Mouse (Mus musculus): ENCODE measurements at regions not wholly inside any gene's neighbourhood (a gene's known extent, or its start where the extent isn't known, plus 50 kb on each side); places are given as distances from the start of the nearest gene placed in this dataset.
"Not testable (repeated sequence)": the region's sequence is repeated elsewhere in the genome, so short reads cannot be mapped to it uniquely, and the experiment has no call there.

DNA sequence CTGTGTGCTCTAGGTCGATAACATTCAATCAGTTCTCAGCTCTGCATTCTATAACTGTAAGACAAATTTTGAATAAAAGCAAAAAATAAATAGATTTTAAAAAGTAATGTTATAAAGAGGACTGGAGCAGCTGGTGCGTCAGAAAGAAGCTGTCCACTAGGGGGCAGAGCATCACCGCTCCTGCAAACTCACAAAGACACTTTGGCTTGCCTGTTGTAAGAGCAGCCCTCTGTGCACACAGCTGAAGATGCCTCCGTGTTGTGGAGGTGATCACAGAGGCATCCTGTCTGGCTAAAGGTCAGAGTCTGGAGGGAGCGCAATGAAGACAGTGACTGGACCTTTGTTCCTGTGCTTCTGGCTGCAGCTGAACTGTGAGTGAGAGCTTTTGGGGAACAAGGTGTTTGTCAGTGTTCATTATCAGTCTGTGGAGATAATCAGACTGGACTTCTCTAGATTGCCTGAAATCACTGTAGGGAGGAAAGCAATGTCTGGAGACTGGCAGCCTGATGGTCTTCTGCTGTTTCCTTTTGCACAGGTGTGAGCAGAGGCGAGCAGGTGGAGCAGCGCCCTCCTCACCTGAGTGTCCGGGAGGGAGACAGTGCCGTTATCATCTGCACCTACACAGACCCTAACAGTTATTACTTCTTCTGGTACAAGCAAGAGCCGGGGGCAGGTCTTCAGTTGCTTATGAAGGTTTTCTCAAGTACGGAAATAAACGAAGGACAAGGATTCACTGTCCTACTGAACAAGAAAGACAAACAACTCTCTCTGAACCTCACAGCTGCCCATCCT lies 788.0 kb upstream of the Olfr1507 start:
- not testable (repeated sequence) for DNase-seq

DNA sequence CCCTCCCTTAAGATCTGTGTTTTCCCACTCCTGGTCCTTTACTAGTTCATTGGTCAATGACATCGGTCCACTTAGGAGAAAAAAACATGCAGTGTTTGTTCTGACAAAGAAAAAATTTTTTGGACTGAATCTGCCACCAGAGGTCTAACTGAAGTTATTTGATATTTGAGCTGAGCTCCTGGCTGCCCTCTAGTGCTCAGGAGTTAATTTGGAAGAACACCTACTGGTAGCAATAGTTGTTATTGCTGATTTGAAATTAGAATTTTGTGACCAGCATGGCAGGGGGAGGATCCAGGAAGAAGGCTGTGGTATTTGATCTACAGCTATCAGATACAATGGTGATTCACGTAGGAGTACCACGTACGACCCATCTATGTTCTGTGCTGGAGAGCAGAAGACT lies 777.7 kb upstream of the Olfr1507 start:
- not testable (repeated sequence) for DNase-seq

DNA sequence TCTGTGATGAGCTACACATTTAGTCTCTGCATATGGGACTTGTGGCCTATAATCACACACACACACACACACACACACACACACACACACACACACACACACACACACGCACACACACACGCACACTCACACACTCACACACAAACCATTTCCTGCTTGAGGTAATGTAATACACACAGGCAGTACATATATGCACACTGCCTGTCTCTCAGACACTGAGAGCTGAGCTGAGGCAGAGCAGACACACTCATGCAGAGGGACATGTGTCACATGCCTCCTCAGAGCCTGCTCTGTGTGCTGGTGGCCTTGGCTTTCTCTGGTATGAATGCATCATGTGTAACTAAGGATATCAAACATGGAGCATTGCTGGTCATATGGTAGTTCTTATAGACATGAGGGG lies 772.1 kb upstream of the Olfr1507 start:
- DNase-seq: not testable (repeated sequence)

DNA sequence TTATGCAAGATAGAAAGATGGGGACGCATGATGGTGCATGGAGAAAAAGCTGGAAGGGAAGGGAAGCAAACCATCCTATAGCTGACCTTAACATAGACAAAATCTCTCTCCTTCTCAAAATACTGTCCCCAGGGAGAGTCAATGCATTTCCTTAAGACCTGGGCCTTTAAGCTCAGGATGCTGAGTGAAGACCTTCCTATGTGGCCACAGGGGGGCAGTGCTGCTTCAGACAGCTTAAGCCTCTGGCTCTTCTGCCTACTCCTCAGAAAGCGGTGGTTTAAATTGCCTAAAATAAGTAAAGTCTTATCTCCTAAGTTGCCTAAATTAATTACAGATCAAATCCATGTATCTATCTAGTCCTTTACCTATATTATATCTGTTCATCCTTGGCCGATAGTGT lies 760.4 kb upstream of the Olfr1507 start:
- not testable (repeated sequence) for DNase-seq

DNA sequence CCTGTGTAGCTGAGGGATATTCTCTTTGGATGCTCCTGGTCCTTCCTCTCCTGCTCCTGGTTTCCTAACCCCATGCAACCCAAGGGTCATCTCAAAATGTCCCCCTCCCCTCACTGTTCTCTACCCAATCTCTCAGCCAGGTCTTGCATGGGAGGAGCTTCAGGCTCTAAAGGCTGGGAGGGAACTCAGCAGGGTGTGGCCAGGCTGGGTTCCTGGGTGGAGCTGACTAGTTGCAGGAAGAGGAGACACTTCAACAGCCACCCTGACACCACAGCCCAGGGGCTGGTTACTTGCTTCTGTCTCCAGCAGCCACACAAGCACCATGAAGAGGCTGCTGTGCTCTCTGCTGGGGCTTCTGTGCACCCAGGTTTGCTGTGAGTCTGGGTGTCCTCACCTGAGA lies 757.9 kb upstream of the Olfr1507 start:
- DNase-seq: not testable (repeated sequence)

DNA sequence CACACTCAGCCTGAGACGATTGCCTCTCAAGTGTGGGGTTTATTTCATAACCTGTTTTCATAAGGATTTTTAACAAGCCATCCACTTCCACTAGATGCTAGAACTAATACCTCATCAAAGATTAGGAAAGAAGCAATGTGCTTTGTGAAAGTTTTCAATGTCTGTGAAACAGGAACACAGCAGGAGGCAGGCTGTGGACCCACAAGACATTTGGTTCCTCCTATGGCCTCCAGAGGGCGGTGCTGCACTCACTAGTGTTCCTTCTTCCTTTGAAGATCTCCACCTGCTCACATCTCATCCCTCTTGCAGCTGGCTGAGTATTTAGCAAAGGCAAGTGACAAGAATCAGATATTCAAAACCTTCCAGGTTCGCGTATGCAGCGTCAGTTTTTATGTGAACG lies 735.6 kb upstream of the Olfr1507 start:
- DNase-seq: not testable (repeated sequence)

DNA sequence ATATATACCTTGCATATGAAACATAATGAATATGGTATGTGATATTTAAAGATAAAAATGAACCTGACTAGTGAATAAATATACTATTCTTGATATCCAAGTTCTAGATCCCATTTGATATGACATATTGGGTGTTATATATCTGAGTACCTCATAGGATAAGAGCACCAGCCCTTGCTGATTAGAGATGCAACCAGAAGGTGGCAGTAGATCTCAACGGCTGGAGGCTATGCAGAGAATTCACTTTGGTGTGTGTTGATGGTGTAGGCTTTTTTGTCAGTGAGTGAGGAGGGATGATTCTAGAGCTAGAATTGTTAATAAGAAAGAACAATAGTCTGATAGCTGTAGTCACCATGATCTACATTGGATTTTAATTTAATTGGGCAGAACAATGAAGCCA lies 729.2 kb upstream of the Olfr1507 start:
- DNase-seq: not testable (repeated sequence)

DNA sequence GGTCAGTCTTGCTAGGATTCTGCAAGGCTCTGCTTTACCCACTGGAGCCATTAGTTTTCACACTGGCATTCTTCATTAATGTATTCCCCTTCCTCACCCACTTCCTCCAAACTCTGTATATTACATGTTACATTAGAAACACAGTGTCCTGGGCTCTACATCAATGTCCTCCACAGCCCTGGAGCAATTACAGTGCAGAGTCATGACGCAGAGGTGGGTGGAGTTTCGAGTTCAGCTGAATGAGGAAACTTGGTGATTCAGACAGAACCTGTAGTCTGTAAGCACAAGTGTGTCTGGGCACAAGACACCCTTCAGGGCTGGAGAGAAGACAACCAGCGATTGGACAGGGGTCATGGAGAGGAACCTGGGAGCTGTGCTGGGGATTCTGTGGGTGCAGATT lies 715.0 kb upstream of the Olfr1507 start:
- DNase-seq: not testable (repeated sequence)

DNA sequence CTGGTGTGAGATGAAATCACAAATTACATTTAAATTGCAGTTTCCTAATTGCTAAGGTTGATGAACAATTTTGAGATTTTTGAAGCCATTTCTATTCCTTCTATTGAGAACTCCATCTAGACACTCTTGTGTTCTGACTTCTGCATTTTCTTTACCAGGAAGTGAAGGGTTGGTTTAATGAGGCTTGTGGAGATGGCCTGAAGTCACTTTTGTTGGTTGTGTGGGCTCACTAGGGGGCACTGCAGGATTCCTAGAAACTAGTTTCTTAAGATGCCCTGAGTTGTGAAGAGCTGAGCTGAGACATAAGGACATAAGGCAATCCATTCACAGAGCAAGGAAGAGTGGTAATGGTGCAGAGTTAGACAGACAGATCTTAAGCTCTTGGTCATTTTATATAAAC lies 713.7 kb upstream of the Olfr1507 start:
- DNase-seq: not testable (repeated sequence)

DNA sequence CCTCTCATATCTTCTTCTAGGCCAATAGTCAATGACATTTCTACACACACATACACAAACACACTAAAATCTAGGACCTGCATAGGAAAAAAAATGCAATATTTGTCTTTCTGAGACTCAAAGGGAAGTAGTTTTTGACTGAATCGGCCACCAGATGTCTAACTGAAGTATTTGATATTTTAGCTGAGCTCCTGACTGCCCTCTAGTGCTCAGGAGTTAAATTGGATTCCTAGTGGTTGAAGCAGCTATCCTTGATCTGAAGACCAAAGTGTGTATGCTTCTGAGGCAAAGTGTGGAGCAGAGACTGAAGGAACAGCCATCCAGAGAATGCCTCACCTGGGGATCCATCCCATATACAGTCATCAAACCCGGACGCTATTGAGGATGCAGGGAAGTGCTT lies 695.4 kb upstream of the Olfr1507 start:
- DNase-seq: not testable (repeated sequence)

DNA sequence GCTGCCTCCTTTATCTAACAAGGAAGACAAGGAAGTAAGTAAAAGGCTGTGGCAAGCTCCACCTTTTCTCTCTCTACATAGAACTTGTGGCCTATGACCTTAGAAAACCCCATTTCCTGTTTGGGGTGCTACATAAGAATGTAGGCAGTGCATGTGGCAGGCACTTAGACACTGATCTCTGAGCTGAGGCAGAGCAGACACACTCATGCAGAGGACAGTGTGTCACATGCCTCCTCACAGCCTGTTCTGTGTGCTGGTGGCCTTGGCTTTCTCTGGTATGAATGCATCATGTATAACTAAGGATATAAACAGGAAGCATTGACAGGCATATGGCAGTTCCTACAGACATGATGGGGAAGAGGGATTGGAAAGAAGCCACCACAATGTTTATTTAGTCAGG lies 678.5 kb upstream of the Olfr1507 start:
- not testable (repeated sequence) for DNase-seq

DNA sequence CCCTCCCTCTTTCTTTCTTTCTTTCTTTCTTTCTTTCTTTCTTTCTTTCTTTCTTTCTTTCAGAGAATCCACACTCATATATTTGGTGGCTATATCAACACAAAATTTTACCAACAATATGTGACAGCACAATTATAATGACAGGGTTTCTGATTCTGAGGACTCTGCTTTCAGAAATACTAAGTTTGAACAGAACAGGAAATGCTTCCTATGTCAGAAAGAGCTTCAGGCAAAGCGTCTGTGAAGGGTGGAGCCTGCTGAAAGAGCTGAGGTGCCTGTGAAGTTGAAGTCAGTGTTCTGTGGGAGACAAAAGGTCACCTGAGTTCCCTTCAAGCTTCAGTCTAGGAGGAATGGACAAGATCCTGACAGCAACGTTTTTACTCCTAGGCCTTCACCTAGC lies 670.8 kb upstream of the Olfr1507 start:
- DNase-seq: not testable (repeated sequence)

DNA sequence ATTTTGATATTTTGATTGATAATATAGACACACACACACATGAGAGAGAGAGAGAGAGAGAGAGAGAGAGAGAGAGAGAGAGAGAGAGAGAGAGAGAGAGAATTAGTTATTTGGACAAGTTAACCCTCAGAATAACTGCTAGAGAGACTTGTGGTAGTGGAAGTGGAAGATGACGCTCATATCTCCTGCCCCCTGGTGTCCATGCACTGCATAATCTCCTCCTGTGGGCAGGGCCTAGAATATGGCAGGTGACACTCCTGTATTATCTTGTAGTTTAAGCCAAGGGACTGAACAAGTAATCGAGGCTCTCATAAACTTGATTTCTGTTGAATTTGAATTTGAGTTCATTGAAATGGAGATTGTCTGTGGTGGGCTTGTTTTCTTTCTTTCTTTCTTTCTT lies 663.5 kb upstream of the Olfr1507 start:
- DNase-seq: not testable (repeated sequence)

DNA sequence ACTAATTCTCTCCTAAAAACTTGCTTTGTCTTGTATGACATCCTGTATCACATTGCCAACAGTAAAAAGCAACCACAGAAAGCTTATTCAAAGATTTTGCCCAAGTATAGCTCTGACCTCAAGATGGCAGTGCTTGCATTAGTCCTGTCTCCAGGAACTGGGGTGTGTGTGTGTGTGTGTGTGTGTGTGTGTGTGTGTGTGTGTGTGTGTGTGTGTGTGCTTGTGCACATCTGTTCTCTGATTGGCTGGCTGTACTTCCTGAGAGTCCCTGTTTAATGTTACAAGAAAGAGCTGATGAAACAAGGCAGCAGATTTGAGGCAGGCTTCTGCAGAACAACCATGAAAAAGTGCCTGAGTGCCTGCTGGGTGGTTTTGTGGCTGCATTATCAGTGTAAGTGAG lies 639.2 kb upstream of the Olfr1507 start:
- not testable (repeated sequence) for DNase-seq

DNA sequence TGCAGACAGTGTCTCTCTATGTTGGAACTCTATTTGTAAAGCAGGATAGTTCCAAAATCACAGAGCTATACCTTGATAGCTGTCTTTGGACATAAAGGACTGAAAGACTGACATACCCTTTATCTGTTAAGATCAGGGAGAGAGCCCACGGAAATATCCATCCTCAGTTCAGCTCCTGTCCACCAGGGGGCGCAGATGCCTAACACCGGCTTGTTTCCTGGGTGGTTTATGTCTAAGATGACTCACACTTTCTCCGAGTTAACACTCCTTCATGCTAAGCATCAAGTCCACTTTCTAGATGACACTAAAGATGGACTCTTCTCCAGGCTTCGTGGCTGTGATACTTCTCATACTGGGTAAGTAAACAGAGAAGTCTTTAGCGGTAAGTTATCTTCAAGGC lies 636.8 kb upstream of the Olfr1507 start:
- DNase-seq: not testable (repeated sequence)

DNA sequence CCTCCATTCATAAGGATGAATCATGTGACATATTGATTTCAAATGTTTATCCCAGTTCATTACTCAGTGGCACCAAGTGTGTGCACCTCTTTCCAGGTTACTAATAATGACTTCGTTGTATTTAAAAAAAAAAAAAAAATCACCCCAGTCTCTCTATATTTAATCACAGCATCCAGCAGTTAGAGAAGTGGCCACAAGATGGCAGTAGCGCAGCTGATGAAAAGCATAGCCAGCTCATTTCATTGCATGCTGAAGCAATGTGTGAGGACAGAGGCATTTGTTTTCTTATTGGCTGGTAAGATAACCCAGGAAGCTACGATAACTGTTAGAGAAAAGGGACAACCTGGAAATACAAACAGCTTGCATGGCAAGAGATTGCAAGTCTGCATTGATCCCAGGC lies 626.2 kb upstream of the Olfr1507 start:
- DNase-seq: not testable (repeated sequence)

DNA sequence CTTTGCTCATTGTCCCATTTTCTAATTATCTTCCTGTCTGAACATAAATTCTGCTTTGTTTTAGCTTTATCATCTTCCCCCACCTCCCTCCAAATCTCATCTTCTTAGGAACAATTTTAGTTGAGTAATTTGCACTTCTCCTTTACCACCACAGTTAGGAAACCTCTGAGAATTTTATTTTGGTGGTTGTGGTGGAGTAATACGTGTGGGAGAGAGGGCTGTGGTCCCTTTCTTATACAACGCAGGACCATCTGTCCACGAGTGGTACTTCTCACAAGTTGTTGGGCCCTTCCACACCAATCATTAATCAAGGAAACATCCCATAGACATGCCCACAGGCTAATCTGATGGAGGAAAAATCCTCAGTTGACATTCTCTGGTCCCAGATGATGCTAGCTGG lies 614.2 kb upstream of the Olfr1507 start:
- not testable (repeated sequence) for DNase-seq

DNA sequence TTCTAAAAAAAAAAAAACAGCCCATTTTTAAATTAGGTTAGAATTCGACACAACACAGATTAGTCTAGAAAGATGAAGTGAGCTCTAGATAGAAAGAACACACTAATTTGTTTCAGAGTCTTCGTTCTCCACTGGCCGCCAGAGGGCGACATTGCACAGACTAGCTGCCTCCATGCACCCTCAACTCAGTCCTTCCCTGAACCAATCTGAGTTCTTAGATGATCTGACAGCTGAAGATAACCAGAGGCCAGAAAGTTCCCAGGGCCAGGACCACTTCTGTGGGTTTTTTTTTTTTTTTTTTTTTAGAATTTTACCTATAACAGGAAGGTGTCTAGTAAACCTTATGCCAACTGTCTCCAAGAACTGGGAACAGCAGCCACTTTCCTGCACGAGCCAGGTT lies 605.8 kb upstream of the Olfr1507 start:
- DNase-seq: not testable (repeated sequence)

DNA sequence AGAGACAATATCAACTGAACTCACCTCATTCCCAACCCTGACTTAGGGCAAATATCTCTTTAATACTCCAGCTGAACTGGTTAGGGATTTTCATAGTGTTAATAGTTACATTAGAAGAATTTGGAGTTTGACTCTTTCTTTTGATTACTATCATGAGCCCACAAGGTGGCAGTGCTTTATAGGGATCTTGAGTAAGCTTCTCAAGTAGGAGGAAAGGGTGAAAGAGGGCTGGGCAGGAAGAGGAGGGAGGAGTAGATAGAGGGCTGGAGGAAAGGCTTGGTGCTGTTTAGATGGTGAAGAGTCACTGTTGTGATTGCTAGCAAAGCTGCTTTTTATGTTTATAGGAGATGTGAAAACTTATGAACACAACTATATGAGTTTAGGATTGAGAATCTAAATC lies 595.4 kb upstream of the Olfr1507 start:
- DNase-seq: not testable (repeated sequence)

DNA sequence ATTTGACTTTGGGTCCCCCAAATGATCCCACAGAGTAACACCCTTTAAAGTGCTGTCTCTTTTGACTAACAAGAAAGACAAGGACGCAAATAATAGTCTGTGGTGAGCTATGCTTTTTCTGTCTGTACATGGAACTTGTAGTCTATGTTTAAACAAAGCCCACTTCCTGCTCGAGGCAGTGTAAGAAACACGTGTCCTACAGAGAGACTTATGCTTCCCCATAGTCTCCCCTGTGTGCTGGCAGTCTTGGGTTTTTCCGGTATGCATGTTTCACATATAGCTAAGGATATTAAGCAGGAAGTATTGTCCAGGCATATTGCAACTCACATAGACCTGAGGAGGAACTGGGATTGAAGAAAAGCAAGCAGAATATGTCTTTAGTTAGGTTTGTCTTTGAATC lies 586.3 kb upstream of the Olfr1507 start:
- DNase-seq: not testable (repeated sequence)

DNA sequence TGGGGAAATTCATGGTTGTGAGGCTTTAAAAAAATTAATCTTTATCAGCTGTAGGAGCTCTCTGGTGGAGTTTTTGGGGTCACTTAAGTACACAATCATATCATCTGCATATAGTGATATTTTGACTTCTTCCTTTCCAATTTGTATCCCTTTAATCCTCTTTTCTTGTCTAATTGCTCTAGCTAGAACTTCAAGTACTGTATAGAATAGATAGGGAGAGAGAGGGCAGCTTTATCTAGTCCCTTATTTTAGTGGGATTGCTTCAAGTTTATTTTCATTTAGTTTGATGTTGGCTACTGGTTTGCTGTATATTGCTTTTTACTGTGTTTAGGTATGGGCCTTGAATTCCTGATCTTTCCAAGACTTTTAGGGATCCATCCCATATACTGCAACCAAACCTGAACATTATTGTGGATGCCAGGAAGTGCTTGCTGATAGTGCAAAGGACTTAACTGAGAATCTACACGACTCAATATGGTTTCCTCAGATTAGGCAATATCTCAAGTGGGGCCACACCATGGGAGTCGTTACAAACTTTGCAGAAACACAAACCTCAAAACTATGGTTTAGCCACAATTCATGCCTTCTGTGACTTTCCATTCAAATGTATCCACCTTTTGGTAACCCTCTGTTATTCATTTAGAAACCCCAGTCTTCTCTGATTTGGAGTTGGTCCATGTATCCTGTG lies 585.6 kb upstream of the Olfr1507 start:
- not testable (repeated sequence) for DNase-seq

DNA sequence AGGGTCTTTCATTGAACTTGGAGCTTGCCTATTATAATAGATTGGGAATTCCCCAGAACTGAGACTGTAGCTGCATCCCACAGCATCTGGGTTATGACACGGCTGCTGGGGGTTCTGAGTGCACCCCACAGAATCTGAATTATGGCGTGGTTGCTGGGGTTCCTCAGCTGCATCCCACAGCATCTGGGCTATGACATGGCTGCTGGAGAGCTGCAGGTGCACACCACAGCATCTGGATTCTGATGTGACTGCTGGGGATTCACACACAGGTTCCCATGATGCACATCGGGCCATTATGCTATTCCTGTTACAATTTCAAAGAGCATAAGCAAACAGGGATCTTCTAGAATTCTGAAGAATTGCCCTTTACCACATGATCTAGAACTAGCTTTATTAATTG lies 585.0 kb upstream of the Olfr1507 start:
- DNase-seq: not testable (repeated sequence)

DNA sequence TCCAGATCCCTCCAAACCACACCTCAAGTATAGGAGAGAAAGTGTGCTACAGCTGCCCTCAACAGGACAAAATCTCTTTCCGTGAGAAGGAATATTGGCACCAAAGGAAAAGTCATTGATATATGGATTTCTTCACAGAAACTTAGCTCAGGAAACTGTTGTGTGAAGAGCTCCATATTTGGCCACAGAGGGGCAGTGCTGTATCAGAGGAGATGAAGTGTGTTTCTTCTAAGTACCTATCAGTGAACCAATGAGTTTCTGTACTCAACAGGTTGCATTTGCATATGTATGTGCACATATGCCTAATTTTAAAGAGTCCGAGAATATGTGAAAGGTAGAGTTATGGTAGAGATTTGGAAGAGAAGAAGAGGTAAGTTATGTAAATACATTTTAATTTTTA lies 580.4 kb upstream of the Olfr1507 start:
- not testable (repeated sequence) for DNase-seq

DNA sequence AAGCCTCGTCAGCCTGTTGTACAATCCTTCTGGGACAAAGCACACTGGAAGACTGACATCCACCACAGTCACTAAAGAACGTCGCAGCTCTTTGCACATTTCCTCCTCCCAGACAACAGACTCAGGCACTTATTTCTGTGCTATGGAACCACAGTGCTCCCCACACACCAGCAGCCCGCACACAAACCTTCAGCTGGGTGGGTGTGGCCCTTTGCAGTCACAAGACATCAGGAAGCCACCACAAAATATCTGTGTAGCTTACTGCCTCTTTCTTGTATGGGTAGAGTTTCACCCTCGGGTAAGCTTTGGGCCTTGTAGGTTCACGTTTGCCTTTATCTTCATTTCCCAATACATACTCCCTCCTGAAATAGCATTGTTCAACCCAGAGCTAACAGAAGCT lies 577.6 kb upstream of the Olfr1507 start:
- not testable (repeated sequence) for DNase-seq
